Mouse (Mus musculus) cerebellum, adult 2 months (tissue): ENCODE data around the gene Abca17. TPM values are rescaled to one million over a fixed set of nuclear protein-coding genes. Genes with fewer than 3 reads are reported as not detected.
A peak's percentile ranks its signal among the peaks of the same experiment; 100 is the strongest.

Experiments used
- DNase-seq, 2 experiments: peaks; one replicate each; pipeline ENCODE4 v3.0.0; 2021
- H3K27ac ChIP-seq: fragments of 200-500 bp; 2 replicates; pipeline ENCODE4 v1.5.1; 2012; ENCODE audit warnings: low read length, control low read depth, inconsistent platforms; ENCODE audit not compliant: insufficient read depth
- H3K27me3 ChIP-seq: fragments of 200-500 bp; 2 replicates; pipeline ENCODE4 v1.6.1; 2012; ENCODE audit warnings: inconsistent platforms, mild to moderate bottlenecking, low read length, moderate library complexity; ENCODE audit not compliant: control insufficient read depth, insufficient read depth
- H3K4me1 ChIP-seq: fragments of 200-500 bp; 2 replicates; pipeline ENCODE4 v1.6.1; 2011; ENCODE audit warnings: low read length; ENCODE audit not compliant: control insufficient read depth, insufficient read depth
- H3K4me3 ChIP-seq: fragments of 200-500 bp; replicated peaks from 2 replicates; pipeline ENCODE3; 2011; ENCODE audit warnings: mild to moderate bottlenecking, low read depth, low read length, control low read depth; ENCODE audit not compliant: insufficient read depth
- CTCF ChIP-seq: fragments of 200-500 bp; IDR thresholded peaks from 2 replicates; pipeline ENCODE4 v1.5.1; 2011; ENCODE audit warnings: low read depth, mild to moderate bottlenecking, control low read depth, low read length, moderate library complexity, borderline replicate concordance; ENCODE audit not compliant: insufficient read depth
- POLR2A ChIP-seq: fragments of 200-500 bp; IDR thresholded peaks from 2 replicates; pipeline ENCODE4 v1.6.1; 2011; ENCODE audit warnings: low read length, control low read depth, borderline replicate concordance; ENCODE audit not compliant: insufficient read depth
- WGBS: fragments of 180-500 bp; shearing (Covaris S2); methylation state at CpG from one replicate; pipeline ENCODE4 v1.1.7; 2018; 5-methylcytosine and 5-hydroxymethylcytosine counted together
- polyA plus RNA-seq: library from polyadenylated mRNA; depleted of rRNA; stranded (reverse); fragments of >200 nt; gene quantifications from 2 replicates; pipeline ENCODE4 v1.2.3, GENCODE M21; 2012

Gene Abca17
- polyA plus RNA-seq, 1 experiment, result 0.31 TPM

DNA sequence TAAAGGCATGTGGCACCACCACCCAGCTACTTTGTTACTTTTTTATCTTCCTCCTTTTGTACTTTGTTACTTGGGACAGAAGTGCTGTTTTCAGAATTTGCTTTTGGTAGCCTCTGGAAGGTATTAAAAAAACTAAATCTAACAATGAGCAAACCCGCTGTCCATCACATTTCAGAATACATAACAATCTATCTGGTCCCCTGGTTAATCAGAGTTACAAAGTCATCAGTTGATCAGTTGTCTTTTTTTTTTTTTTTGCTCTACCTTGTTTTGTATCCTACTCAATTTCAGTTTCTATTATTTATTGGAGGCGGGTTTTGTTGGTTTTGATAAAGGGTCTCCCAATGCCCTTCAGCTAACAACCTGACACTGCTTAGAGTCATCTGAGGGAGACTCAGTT lies 98.5 kb downstream of the Abca17 start:
- TF ChIP-seq POLR2A (no peak), CTCF (no peak)
- H3K4me3 ChIP-seq, result no peak overlapping the region
- no peaks in the 10 kb centered on the region for H3K27me3 ChIP-seq
- no peak overlapping the region for H3K27ac ChIP-seq
- peaks cover 7% of the 10 kb centered on the region for H3K4me1 ChIP-seq
- 99% methylated on average over 2 of the region's 2 CpGs for WGBS
- no peak for DNase-seq

GRCm38 (mm10) chr17:24251320-24252069 lies 99.4 kb downstream of the Abca17 start, which contains the start of gene Ccnf:
Ccnf (minus strand) TSS chr17:24251484.
- TF ChIP-seq CTCF (no peak), POLR2A (peak; percentile 61)
- Histone ChIP-seq H3K4me3 (peak within 1 kb of the TSS; percentile 92), H3K4me1 (peaks cover 7% of the 10 kb centered on the region), H3K27ac (peak within 1 kb of the TSS; percentile 21; the same call in 1 of the 2 replicates), H3K27me3 (no peaks in the 10 kb centered on the region)
- under 1% methylated on average over 48 of the region's 48 CpGs for WGBS
- DNase-seq, result peak; percentile 98

GRCm38 (mm10) chr17:24250988-24251319 lies 99.9 kb downstream of the Abca17 start:
- TF ChIP-seq CTCF (no peak), POLR2A (no peak)
- H3K27me3 ChIP-seq, result no peaks in the 10 kb centered on the region
- H3K4me1 ChIP-seq, result peaks cover 7% of the 10 kb centered on the region
- 1% methylated on average over 32 of the region's 32 CpGs for WGBS
- DNase-seq, result no peak
- H3K4me3 ChIP-seq, result peak overlapping the region; percentile 92
- peak overlapping the region; percentile 21; the same call in 1 of the 2 replicates for H3K27ac ChIP-seq

DNA sequence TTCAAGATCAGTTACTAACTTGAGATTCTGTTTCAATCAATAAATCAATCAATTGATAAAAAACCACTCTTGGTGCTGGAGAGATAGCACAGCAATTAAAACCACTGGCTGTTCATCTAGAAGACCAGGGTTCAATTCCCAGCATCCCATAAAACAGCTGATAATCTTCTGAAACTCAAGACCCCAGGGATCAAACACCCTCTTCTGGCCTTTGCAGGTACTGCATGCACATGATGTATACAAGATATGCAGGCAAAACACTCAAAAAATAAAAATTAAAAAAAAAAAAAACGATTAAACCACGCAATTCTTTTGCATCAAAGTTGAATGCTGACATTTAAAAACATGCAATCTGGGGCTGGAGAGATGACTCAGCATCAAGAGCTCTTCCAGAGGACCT lies 102.2 kb downstream of the Abca17 start:
- no peak for DNase-seq
- Histone ChIP-seq H3K27ac (no peak overlapping the region), H3K27me3 (no peaks in the 10 kb centered on the region), H3K4me3 (no peak overlapping the region), H3K4me1 (peaks cover 7% of the 10 kb centered on the region)
- TF ChIP-seq CTCF (no peak), POLR2A (no peak)
- WGBS, result 99% methylated on average over 2 of the region's 2 CpGs

DNA sequence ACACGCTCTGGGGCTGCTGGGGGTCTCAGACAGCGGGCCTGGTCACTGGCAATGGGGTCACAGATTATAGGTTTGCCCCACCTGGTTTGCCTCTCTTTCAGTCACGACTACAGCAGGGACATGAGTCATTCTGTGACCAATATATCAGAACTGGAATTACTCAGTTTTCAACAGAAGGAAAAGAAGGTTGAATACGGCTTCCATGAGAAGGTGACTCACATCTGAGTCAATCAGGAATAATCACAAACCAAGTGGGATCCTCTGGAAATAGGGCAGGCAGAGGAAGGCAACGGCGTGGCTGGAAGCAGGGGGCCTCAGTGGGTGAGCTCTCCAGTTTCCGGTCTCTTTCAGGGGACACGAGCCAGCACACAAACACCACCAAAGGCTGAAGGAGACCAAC lies 106.8 kb downstream of the Abca17 start:
- DNase-seq, result no peak
- no peaks in the 10 kb centered on the region for H3K4me1 ChIP-seq
- 90% methylated on average over 8 of the region's 8 CpGs for WGBS
- no peak for TF ChIP-seq CTCF
- TF ChIP-seq POLR2A, result no peak
- no peak overlapping the region for H3K27ac ChIP-seq
- no peaks in the 10 kb centered on the region for H3K27me3 ChIP-seq
- H3K4me3 ChIP-seq, result no peak overlapping the region

DNA sequence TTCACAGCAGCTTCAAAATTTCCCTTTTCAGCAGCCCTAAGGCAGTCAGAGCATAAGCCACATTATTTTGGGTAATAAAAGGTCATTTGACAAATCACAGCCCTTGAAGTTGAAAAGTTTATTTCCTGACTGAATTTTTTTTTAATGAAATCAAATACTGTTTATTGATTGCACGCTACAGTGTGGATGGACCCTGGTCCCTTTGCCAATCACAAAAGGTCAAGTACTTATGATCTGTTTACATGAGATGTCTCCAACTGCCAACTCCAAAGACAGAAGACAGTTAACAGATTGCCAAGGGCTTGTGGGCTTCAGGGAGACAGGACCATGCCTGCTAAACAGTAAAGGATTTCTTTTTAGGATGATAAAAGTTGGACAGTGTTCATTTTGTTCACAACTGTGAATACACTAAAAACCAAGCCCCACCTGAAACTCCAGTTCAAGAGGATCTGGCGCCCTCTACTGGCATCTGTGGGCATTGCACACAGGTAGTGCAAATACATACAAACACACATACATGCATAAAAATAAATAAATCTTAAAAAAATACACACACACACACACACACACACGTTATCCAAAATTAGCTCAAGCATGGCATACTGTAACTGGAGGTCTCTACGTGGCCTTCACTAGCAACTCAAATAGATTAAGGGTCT lies 107.4 kb downstream of the Abca17 start:
- H3K27ac ChIP-seq, result no peak overlapping the region
- no peaks in the 10 kb centered on the region for H3K27me3 ChIP-seq
- TF ChIP-seq CTCF, result peak; percentile 41; the same call in 1 of the 2 replicates
- no peak for TF ChIP-seq POLR2A
- H3K4me3 ChIP-seq, result no peak overlapping the region
- H3K4me1 ChIP-seq, result no peaks in the 10 kb centered on the region
- no peak for DNase-seq
- WGBS, result 86% methylated on average over 4 of the region's 4 CpGs

DNA sequence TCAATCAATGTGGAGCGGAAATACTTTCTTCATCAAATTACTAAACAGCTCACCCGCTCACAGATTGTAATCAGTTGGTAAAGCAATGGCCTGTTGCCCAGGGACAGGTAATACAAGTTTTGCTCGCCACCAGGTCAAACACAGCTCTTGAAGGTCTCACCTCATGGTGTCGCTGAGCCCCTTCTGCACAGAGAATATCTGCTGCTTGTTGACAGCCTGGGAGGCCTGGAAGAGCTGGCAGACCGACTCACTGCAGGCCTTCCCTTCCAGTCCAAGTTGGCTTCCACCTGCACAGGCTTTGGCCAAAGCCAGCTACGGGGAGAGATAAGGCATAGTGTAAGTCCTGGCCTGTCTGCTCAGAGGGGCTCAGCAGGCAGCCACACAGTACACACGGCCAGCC lies 113.9 kb downstream of the Abca17 start:
- peak; percentile 74 to 88 for DNase-seq
- no peaks in the 10 kb centered on the region for H3K27me3 ChIP-seq
- TF ChIP-seq CTCF (peak; percentile 67), POLR2A (no peak)
- H3K27ac ChIP-seq, result no peak overlapping the region
- H3K4me1 ChIP-seq, result 0 out of 2 replicates have a peak, but pooled peaks cover 3% of the 10 kb centered on the region
- no peak overlapping the region for H3K4me3 ChIP-seq
- WGBS, result 21% methylated on average over 7 of the region's 7 CpGs

GRCm38 (mm10) chr17:24236479-24236878 lies 114.4 kb downstream of the Abca17 start:
- peak in 1 of 2 experiments; percentile 5 for DNase-seq
- H3K4me3 ChIP-seq, result no peak overlapping the region
- 0 out of 2 replicates have a peak, but pooled peaks cover 3% of the 10 kb centered on the region for H3K4me1 ChIP-seq
- WGBS, result 93% methylated on average over 1 of the region's 1 CpGs
- H3K27me3 ChIP-seq, result no peaks in the 10 kb centered on the region
- no peak for TF ChIP-seq POLR2A
- no peak for TF ChIP-seq CTCF
- H3K27ac ChIP-seq, result no peak overlapping the region
